Mouse (Mus musculus): ENCODE results near the gene Ptrh1. TPM values are rescaled to one million over a fixed set of nuclear protein-coding genes. Genes with fewer than 3 reads are reported as not detected.

The Ptrh1 gene
- polyA plus RNA-seq (2015; fragmentation: Nextera tagmentation; extraction: Ambion mirVana), result 1.2 TPM in 2 replicates

GRCm38 (mm10) chr2:32775359-32776074 lies at the start of gene Ptrh1, which contains the start of gene Ttc16:
TSS of gene Ptrh1 (plus strand) at chr2:32775786.
TSS of gene Ttc16 (minus strand) at chr2:32775633.
- peaks cover 18% of the 10 kb centered on the region for H3K4me1 ChIP-seq (ENCODE audit: control insufficient read depth, low read depth, low read length)
- H3K27ac ChIP-seq (ENCODE audit: low read length), result peak within 1 kb of the TSS; percentile 48; the same call in 1 of the 2 replicates
- H3K27me3 ChIP-seq (ENCODE audit: control insufficient read depth, insufficient read depth, low read depth, low read length), result no peaks in the 10 kb centered on the region
- ATAC-seq (ENCODE audit: low read depth), result peak; percentile 96
- peak within 1 kb of the TSS; percentile 97 for H3K4me2 ChIP-seq (ENCODE audit: low read depth, low read length)
- H3K9ac ChIP-seq (ENCODE audit: low read depth, low read length), result peak within 1 kb of the TSS; percentile 61
- 0% methylated on average over 46 of the region's 46 CpGs for WGBS (ENCODE audit: insufficient replicate concordance)
- H3K36me3 ChIP-seq (ENCODE audit: control insufficient read depth, insufficient read depth), result no peaks in the 10 kb centered on the region
- H3K4me3 ChIP-seq (ENCODE audit: low read depth, low read length), result peak within 1 kb of the TSS; percentile 77
- no peaks in the 10 kb centered on the region for H3K9me3 ChIP-seq (replicated peaks; ENCODE audit: control insufficient read depth, low read length)

DNA sequence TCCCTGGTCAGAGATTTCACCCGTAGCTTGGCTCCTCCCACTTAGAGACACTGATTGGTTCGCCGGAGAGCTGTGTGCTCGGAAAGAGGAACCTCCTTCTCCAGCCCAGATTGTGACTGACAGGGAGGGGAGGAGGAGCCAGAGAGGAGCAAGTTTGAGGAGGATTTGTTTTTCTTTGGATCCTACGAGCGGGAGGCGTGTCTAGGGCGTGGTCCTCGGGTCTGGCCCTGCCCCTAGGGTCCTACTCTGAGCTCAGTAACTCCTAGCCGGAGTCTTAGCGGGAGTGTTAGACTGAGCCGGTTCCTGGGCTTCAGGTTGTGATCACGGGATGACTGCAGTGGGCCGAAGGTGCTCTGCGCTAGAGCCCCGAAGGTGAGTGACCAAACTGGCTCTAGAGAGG lies 48.2 kb upstream of the Ptrh1 start:
- H3K4me3 ChIP-seq (ENCODE audit: low read depth, low read length), result peak overlapping the region; percentile 29
- peak overlapping the region; percentile 49 for H3K4me2 ChIP-seq (ENCODE audit: low read depth, low read length)
- ATAC-seq (ENCODE audit: low read depth), result peak; percentile 90
- H3K9ac ChIP-seq (ENCODE audit: low read depth, low read length), result no peak overlapping the region
- H3K4me1 ChIP-seq (ENCODE audit: control insufficient read depth, low read depth, low read length), result no peaks in the 10 kb centered on the region; the same call in none of the 2 replicates
- no peaks in the 10 kb centered on the region for H3K9me3 ChIP-seq (replicated peaks; ENCODE audit: control insufficient read depth, low read length)
- 3% methylated on average over 16 of the region's 16 CpGs for WGBS (ENCODE audit: insufficient replicate concordance)
- H3K27me3 ChIP-seq (ENCODE audit: control insufficient read depth, insufficient read depth, low read depth, low read length), result no peaks in the 10 kb centered on the region
- H3K36me3 ChIP-seq (ENCODE audit: control insufficient read depth, insufficient read depth), result no peaks in the 10 kb centered on the region
- H3K27ac ChIP-seq (ENCODE audit: low read length), result no peak overlapping the region

- Histone ChIP-seq H3K27me3 (ENCODE audit: control insufficient read depth, insufficient read depth, low read depth, low read length) (no peaks in the 10 kb centered on the region), H3K4me3 (ENCODE audit: low read depth, low read length) (peak overlapping the region; percentile 6; the same call in 1 of the 2 replicates), H3K36me3 (ENCODE audit: control insufficient read depth, insufficient read depth) (no peaks in the 10 kb centered on the region), H3K4me2 (ENCODE audit: low read depth, low read length) (no peak overlapping the region), H3K9ac (ENCODE audit: low read depth, low read length) (no peak overlapping the region), H3K27ac (ENCODE audit: low read length) (no peak overlapping the region), H3K9me3 (replicated peaks; ENCODE audit: control insufficient read depth, low read length) (no peaks in the 10 kb centered on the region), H3K4me1 (ENCODE audit: control insufficient read depth, low read depth, low read length) (no peaks in the 10 kb centered on the region; the same call in none of the 2 replicates)
- WGBS (ENCODE audit: insufficient replicate concordance), result 43% methylated on average over 7 of the region's 7 CpGs
- no peak for ATAC-seq (ENCODE audit: low read depth)
These were observed 47.1 kb upstream of the Ptrh1 start for GRCm38 (mm10) chr2:32728463-32728862.

DNA sequence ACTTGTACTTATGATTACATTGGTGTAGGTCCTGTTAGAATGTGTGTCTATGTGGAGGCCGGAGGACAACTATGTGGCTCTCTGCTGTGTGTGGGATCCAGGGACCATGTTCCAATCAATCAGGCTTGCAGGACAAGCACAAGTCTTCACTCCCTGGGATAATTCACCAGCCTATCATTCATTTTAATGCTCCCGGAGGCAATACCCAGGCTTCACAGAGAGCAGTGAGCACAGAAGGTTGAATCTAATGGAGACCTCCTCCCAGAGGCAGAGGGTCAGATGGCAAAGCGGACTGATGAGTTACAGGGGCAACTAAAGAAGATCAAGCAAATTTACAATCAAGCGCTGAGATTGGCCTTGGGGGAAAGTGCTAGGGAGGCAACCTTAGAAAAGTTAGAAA lies 46.0 kb upstream of the Ptrh1 start:
- Histone ChIP-seq H3K4me3 (ENCODE audit: low read depth, low read length) (no peak overlapping the region), H3K9me3 (replicated peaks; ENCODE audit: control insufficient read depth, low read length) (no peaks in the 10 kb centered on the region), H3K4me1 (ENCODE audit: control insufficient read depth, low read depth, low read length) (no peaks in the 10 kb centered on the region; the same call in none of the 2 replicates), H3K36me3 (ENCODE audit: control insufficient read depth, insufficient read depth) (no peaks in the 10 kb centered on the region), H3K27me3 (ENCODE audit: control insufficient read depth, insufficient read depth, low read depth, low read length) (no peaks in the 10 kb centered on the region), H3K27ac (ENCODE audit: low read length) (no peak overlapping the region), H3K4me2 (ENCODE audit: low read depth, low read length) (no peak overlapping the region), H3K9ac (ENCODE audit: low read depth, low read length) (no peak overlapping the region)
- WGBS (ENCODE audit: insufficient replicate concordance), result 73% methylated on average over 4 of the region's 4 CpGs
- ATAC-seq (ENCODE audit: low read depth), result no peak

DNA sequence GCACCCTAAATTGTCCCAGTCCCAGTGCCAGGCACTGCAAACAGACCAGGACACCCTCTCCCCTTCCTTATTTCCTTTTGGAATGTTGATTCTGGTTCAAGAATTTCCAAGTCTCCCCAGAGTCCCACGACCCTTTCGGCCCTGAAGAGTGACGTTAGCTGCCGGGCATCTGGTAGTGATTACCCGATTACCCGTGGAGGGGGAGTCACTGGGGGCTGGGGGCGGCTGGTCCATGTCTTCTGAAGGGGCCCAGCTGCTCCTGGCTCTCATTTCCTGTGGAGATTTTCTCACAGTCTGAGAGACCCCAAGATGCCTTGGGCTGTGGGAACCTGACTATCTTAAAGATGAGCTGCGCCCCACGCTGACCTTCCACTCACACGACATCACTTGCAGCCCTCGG lies 44.7 kb upstream of the Ptrh1 start:
- H3K4me2 ChIP-seq (ENCODE audit: low read depth, low read length), result no peak overlapping the region
- no peak overlapping the region for H3K9ac ChIP-seq (ENCODE audit: low read depth, low read length)
- 69% methylated on average over 11 of the region's 11 CpGs for WGBS (ENCODE audit: insufficient replicate concordance)
- H3K36me3 ChIP-seq (ENCODE audit: control insufficient read depth, insufficient read depth), result no peaks in the 10 kb centered on the region
- no peaks in the 10 kb centered on the region for H3K27me3 ChIP-seq (ENCODE audit: control insufficient read depth, insufficient read depth, low read depth, low read length)
- H3K27ac ChIP-seq (ENCODE audit: low read length), result no peak overlapping the region
- H3K9me3 ChIP-seq (replicated peaks; ENCODE audit: control insufficient read depth, low read length), result no peaks in the 10 kb centered on the region
- H3K4me1 ChIP-seq (ENCODE audit: control insufficient read depth, low read depth, low read length), result no peaks in the 10 kb centered on the region; the same call in none of the 2 replicates
- ATAC-seq (ENCODE audit: low read depth), result no peak
- H3K4me3 ChIP-seq (ENCODE audit: low read depth, low read length), result no peak overlapping the region

- WGBS (ENCODE audit: insufficient replicate concordance), result 70% methylated on average over 4 of the region's 4 CpGs
- H3K9me3 ChIP-seq (replicated peaks; ENCODE audit: control insufficient read depth, low read length), result no peaks in the 10 kb centered on the region
- H3K4me3 ChIP-seq (ENCODE audit: low read depth, low read length), result no peak overlapping the region
- H3K4me2 ChIP-seq (ENCODE audit: low read depth, low read length), result no peak overlapping the region
- no peaks in the 10 kb centered on the region for H3K36me3 ChIP-seq (ENCODE audit: control insufficient read depth, insufficient read depth)
- no peak for ATAC-seq (ENCODE audit: low read depth)
- no peak overlapping the region for H3K9ac ChIP-seq (ENCODE audit: low read depth, low read length)
- H3K27me3 ChIP-seq (ENCODE audit: control insufficient read depth, insufficient read depth, low read depth, low read length), result no peaks in the 10 kb centered on the region
- H3K27ac ChIP-seq (ENCODE audit: low read length), result no peak overlapping the region
- no peaks in the 10 kb centered on the region; the same call in none of the 2 replicates for H3K4me1 ChIP-seq (ENCODE audit: control insufficient read depth, low read depth, low read length)
These were observed 43.7 kb upstream of the Ptrh1 start for GRCm38 (mm10) chr2:32731911-32732310.

DNA sequence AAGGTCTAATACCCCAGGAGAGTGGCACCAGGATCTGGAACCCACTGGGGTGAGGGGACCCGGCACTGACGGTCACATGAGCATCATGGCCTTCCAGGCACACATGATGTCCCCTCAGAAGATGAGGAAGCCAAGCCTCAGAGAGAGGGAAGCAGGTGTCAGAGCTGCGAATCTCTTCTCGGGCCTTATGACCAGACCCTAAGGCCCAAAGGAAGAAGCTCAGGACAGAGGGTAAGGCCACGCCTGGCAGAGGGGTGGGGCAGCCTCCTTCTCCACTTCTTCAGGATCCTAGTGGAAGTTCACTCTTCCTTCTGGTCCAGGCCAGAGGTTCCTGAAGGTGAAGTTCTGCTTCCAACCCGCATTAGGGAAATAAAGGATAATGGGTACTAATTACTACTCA lies 42.9 kb upstream of the Ptrh1 start:
- Histone ChIP-seq H3K4me1 (ENCODE audit: control insufficient read depth, low read depth, low read length) (no peaks in the 10 kb centered on the region; the same call in 1 of the 2 replicates), H3K27ac (ENCODE audit: low read length) (no peak overlapping the region), H3K9me3 (replicated peaks; ENCODE audit: control insufficient read depth, low read length) (no peaks in the 10 kb centered on the region), H3K4me3 (ENCODE audit: low read depth, low read length) (no peak overlapping the region), H3K4me2 (ENCODE audit: low read depth, low read length) (no peak overlapping the region), H3K27me3 (ENCODE audit: control insufficient read depth, insufficient read depth, low read depth, low read length) (no peaks in the 10 kb centered on the region), H3K36me3 (ENCODE audit: control insufficient read depth, insufficient read depth) (no peaks in the 10 kb centered on the region), H3K9ac (ENCODE audit: low read depth, low read length) (no peak overlapping the region)
- ATAC-seq (ENCODE audit: low read depth), result no peak
- 54% methylated on average over 6 of the region's 6 CpGs for WGBS (ENCODE audit: insufficient replicate concordance)

DNA sequence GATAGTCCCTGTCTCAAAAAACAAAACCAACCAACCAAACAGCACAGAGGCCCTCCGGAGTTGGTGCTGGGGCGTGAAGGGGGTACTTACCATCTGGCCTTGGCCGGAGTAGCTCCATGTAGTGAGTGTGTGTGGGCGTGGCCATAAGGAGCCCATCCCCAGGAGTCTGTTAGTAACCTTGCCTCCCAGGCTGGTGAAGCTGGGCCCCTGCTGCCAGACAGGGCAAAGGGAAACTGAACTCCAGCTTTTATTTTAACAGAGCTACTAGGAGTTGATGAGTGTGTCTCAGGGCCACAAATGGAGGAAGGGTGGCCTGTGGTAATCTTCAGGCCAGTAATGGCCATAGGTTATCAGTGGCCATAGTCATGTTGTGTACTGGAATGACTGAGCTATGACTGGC lies 41.1 kb upstream of the Ptrh1 start:
- Histone ChIP-seq H3K9ac (ENCODE audit: low read depth, low read length) (no peak overlapping the region), H3K27me3 (ENCODE audit: control insufficient read depth, insufficient read depth, low read depth, low read length) (no peaks in the 10 kb centered on the region), H3K4me3 (ENCODE audit: low read depth, low read length) (no peak overlapping the region), H3K4me1 (ENCODE audit: control insufficient read depth, low read depth, low read length) (no peaks in the 10 kb centered on the region; the same call in 1 of the 2 replicates), H3K27ac (ENCODE audit: low read length) (0 out of 2 replicates have a peak overlapping the region, but pooled peaks have one; percentile 9), H3K9me3 (replicated peaks; ENCODE audit: control insufficient read depth, low read length) (no peaks in the 10 kb centered on the region), H3K4me2 (ENCODE audit: low read depth, low read length) (no peak overlapping the region), H3K36me3 (ENCODE audit: control insufficient read depth, insufficient read depth) (no peaks in the 10 kb centered on the region)
- ATAC-seq (ENCODE audit: low read depth), result peak; percentile 18; the same call in 1 of the 2 replicates
- WGBS (ENCODE audit: insufficient replicate concordance), result 46% methylated on average over 4 of the region's 4 CpGs

DNA sequence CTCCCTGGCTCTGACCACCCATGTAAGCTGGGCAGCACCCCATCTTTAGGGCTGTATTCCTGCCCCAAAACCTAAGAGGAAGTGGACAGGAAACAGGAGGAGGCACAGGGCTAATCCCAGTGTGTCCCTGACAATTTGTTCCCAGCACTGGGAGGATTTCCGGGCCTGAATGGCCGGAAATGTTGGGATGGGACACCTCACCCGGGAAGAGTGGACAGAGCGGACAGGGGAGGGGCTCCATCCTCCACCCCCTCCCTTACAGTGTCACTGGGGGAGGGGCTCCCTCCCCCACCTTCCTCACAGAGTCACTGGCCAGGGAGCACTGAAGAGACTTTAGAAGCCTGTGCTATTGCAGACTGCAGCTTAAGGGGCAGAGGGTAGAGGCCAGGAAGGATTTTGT lies 40.7 kb upstream of the Ptrh1 start:
- 53% methylated on average over 4 of the region's 4 CpGs for WGBS (ENCODE audit: insufficient replicate concordance)
- peak; percentile 50 for ATAC-seq (ENCODE audit: low read depth)
- no peak overlapping the region for H3K4me2 ChIP-seq (ENCODE audit: low read depth, low read length)

More for the DNA sequence above, 40.7 kb upstream of the Ptrh1 start:
- Histone ChIP-seq H3K36me3 (ENCODE audit: control insufficient read depth, insufficient read depth) (no peaks in the 10 kb centered on the region), H3K9ac (ENCODE audit: low read depth, low read length) (no peak overlapping the region), H3K27me3 (ENCODE audit: control insufficient read depth, insufficient read depth, low read depth, low read length) (no peaks in the 10 kb centered on the region), H3K27ac (ENCODE audit: low read length) (no peak overlapping the region), H3K4me1 (ENCODE audit: control insufficient read depth, low read depth, low read length) (no peaks in the 10 kb centered on the region; the same call in 1 of the 2 replicates), H3K4me3 (ENCODE audit: low read depth, low read length) (no peak overlapping the region), H3K9me3 (replicated peaks; ENCODE audit: control insufficient read depth, low read length) (no peaks in the 10 kb centered on the region)

Measured in liver, embryonic 16.5 days (tissue).